Mouse (Mus musculus): ENCODE measurements around the gene Mthfr.

Mthfr gene

DNA sequence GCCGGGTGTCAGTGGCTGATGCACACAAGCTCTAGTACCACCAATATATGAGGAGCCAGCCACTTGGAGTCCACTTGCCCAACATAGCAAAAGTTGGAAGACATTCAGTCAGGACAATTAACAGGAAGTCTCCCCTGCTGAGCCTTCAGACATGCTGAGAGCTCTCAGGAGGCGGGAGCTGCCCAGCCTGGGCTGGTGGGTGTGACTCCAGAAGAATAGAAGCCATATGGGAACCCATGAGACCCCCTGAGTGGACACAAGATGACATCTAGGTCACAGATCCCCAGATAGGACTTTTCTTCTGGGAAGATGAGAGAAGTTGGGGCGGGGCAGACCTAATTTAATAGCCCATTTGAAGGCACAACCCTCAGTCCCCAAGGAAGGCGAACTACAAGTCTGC lies 50.3 kb downstream of the Mthfr start:
- DNase-seq (ENCODE audit: low spot score in 2 of 2), result no peak

DNA sequence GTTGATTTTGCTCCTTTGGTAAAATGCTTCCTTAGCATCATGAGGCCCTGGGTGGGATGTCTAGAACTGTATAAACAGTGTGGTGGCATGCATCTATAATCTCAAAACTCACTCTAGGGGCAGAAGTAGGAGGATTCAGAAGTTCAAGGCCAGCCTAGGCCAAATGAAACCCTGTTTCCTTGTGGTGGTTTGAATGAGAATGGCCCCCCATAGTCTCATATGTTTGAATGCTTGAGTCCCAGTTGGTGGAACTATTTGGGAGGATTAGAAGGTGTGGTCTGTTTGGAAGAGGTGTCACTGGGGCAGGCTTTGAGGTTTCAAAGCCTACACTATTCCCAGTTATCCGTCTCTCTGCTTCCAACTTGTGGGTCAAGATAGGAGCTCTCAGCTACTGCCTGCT lies 52.3 kb downstream of the Mthfr start:
- DNase-seq (ENCODE audit: low spot score in 2 of 2), result no peak

DNA sequence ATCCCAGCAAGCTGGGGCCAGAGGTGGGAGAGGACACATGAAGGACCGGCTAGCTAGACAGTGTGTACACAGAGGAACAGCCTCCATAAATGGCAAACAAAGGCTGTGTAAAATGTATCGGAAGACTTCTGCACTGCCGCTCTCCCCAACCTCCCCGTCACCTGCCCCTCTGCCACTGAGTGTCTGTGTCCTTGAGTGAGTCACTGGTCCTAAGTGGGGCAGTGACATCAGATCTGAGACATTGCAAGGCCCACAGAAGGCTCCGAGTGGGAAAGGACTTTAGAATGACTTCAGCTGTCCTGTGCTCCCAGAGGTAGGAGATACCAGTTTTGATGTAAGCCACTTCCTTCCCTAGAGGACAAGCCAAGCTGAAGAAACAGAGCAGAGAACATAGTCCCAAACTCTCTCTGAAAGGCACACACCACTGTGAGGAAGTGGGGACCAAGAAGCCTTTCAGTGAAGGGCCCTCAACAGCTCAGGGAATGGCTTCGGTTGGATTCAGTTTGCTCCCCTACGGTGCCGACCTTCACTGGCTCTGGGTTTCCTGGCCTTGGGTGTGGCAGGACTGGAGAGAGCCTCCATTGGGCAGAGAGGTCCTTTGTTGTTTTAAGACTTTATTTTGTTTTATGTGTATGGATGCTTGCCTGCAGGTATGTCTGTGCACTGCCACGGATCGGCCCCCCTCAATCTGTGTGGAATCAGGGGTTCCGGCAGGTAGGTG lies 53.8 kb downstream of the Mthfr start:
- DNase-seq (ENCODE audit: low spot score in 2 of 2), result no peak

GRCm38 (mm10) chr4:148094161-148094560 lies 55.3 kb downstream of the Mthfr start:
- DNase-seq (ENCODE audit: low spot score in 2 of 2), result no peak

DNA sequence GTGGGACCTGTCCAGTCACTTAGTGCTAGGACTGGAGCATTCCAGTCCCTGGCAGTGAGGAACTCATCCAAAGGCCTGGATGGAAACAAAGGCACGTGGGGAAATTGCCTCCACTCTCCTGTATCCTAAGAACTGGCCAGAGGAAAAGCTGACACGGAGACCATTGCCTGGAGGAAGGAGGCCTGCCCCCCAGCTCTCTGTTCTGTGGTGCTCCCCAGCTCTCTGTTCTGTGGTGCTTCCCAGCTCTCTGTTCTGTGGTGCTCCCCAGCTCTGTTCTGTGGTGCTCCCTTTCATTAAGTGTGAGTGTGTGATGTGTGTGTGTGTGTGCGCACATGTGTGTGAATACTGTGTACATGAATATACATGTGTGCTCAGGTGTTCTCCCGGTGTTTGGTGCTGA lies 56.2 kb downstream of the Mthfr start:
- DNase-seq (ENCODE audit: low spot score in 2 of 2), result no peak

DNA sequence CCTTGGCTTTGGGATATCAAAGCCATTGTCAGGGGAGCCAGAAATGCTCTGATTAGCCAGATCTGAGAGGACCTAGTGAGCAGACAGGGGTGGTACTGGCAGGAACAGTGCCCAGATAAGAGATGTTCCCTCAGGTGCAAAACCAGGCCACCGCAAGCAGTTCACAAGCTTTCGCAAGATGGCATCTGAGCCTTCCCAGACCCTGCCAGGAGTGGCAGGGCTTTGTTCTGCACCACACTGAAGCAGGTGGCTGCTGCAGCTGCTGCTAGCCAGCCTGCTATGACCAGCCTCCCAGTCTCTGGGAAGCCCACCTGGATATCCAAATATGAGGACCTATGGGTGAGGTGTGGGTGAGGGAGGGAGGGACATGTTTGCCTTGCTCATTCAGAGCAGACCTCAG lies 59.1 kb downstream of the Mthfr start:
- no peak for DNase-seq (ENCODE audit: low spot score in 2 of 2)

DNA sequence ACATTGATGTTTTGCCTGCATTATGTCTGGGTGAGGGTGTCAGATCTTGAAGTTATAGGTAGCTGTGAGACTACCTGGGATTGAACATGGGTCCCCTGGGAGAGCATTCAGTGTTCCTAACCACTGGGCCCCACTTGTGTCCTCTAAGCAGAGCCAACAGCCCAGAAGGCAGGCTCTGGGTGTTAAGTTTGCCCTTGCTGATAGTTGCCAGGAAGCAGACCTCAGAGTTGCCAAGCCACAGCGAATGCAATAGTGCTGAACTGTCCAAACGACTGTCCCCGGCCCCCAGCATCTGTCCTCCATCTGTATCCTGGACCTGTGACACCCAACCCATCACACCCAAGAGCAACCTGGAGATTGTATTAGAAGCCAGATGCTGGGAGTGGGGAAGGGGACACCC lies 59.8 kb downstream of the Mthfr start:
- no peak for DNase-seq (ENCODE audit: low spot score in 2 of 2)

DNA sequence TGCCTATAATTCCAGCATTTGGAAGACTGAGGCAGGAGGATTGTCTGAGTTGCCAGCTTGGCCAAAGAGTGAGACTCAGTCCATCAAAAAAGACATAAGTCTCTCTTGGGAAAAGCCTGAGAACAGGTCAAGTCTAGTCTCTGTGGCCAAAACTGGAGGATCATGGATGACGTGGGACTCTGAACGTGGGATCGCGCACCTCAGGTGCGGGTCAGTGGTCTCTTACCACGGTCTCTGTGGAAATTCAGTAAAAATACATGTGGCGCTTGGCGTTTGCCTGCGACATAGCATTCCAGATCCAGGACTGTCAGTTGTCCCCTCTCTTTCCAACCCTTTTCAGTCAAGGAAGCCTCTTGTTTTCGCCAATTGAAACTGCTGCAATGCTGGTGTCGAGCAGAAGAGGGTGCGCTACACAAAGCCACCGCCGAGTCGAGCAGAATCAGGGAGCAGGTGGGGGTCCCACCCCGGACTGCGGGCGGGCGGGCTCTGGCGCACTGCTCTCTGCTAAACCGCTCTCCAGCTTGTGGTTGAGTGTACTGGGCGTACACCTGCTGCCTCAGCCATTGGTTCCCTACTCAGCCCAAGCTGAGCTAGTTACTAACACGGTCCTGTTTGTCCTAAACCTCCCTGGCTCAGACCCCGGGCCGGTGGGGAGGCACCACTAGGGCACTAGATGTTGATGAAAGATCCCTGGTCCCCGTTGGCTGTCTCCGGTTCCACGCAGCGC lies 63.1 kb downstream of the Mthfr start:
- peak in 1 of 2 experiments; percentile 46 for DNase-seq (ENCODE audit: low spot score in 2 of 2)

DNA sequence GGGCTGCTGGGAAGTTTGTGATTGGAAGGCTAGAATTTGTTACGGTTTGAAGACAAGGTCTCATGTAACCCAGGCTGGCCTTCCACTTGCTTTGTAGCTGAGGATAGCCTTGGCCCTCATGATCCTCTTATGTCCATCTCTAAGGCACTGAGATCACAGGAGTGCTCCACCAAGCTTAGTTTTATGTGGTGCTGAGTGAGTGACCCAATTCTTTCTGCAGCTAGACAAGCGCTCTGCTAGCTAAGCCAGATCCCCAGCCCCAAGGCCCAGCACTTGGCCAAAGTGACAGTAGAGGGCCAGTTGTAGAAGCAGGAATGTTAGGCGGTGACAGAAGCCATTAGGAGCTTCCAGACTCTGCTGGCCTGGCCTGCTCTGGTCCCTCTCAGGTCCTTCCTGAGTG lies 65.3 kb downstream of the Mthfr start:
- no peak for DNase-seq (ENCODE audit: low spot score in 2 of 2)

DNA sequence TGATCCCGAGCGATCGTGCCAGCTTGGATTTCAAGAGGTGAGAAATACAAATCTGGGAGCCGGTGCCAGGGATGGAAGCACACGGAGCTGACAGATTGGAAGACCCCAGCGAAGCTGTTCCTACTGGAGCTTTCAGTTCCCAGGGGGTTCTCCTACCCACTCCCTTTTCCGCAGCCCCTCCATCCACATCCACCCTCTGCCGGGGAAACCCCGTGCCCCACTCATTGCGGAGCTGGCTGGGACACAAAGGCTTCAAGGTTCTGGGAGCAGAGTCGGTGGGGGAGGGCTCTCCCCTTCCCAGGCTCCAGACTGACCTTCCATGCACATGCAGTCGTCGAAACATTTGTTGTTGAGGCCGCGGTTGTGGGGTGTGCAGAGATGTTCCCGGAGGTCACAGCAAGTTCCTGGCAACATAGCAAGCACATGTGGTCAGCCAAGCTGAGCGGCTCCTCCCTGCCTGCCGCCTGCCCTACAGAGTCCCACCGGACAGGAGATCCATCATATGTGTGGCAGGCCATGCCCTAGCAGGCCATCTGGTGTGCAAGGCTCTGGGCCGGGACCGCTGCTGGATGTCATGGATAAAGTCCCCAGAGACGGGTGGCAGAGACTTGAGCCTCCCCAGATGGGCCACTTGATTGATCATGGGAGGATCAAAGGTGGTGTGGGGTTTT lies 68.9 kb downstream of the Mthfr start:
- peak in 1 of 2 experiments; percentile 36 for DNase-seq (ENCODE audit: low spot score in 2 of 2)

DNA sequence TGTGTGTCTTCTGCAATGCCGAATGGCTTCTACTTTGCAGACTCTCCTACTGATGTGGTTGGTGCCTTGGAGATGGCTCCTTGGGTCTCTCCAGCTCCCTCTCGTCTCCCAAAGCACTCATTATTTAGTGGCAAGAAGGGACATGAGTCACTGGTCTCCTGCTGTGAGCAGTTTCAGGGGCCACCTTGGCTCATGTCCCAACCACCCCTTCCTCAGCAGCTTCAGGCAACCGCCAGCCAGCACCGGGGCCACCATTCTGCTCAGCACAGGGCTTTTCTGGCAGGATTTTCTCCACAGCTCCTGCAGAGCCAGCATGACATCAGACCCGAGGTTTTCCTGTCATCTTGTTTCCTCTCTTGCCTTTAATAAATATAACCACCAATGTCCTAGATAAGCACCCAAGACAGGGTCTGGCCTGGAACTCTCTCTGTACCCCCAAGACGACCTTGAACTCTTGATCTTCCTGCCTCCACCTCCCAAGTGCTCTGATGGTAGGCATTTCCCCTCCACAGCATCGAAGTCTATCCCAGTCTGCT lies 69.8 kb downstream of the Mthfr start:
- DNase-seq (ENCODE audit: low spot score in 2 of 2), result no peak

All from urinary bladder, postnatal 4 days (tissue).